Mouse (Mus musculus) myocyte (in vitro differentiated cells): Measurements from ENCODE around the gene Tmco1.
"Not testable (repeated sequence)": the region's sequence is repeated elsewhere in the genome, so short reads cannot be mapped to it uniquely, and the experiment has no call there.

Experiments
- CEBPB ChIP-seq: IDR thresholded peaks from 2 replicates; pipeline ENCODE4 v1.6.1; 2011; ENCODE audit warnings: mild to moderate bottlenecking, moderate library complexity; ENCODE audit not compliant: poor library complexity, insufficient read depth, severe bottlenecking
- E2F4 ChIP-seq: IDR thresholded peaks from one replicate; pipeline ENCODE4 v1.6.1; 2011; ENCODE audit warnings: mild to moderate bottlenecking, control low read depth, moderate library complexity; ENCODE audit not compliant: insufficient read depth
- MAX ChIP-seq: IDR thresholded peaks from one replicate; pipeline ENCODE4 v1.6.1; 2011; ENCODE audit warnings: low read depth, mild to moderate bottlenecking, control low read depth
- MYOD1 ChIP-seq, 3 experiments: IDR thresholded peaks; one replicate each; pipeline ENCODE4 v1.6.1; 2011; ENCODE audit warnings: control low read depth in 2 of 3, low read depth in 2 of 3, mild to moderate bottlenecking in 2 of 3, moderate library complexity in 1 of 3; ENCODE audit not compliant: insufficient read length in 2 of 3, control insufficient read depth in 1 of 3
- MYOG ChIP-seq, 3 experiments: IDR thresholded peaks; one replicate each; pipeline ENCODE4 v1.6.1; 2011; ENCODE audit warnings: control low read depth in 2 of 3, low read depth in 2 of 3, mild to moderate bottlenecking in 2 of 3; ENCODE audit not compliant: insufficient read length in 2 of 3, control insufficient read depth in 1 of 3, insufficient read depth in 1 of 3
- POLR2A ChIP-seq: IDR thresholded peaks from one replicate; pipeline ENCODE4 v1.6.1; 2011; ENCODE audit warnings: low read depth, mild to moderate bottlenecking, control low read depth, moderate library complexity; ENCODE audit not compliant: insufficient read length
- POLR2AphosphoS2 ChIP-seq: IDR thresholded peaks from one replicate; pipeline ENCODE4 v1.6.1; 2011; ENCODE audit warnings: low read depth, control low read depth; ENCODE audit not compliant: insufficient read length
- SRF ChIP-seq: IDR thresholded peaks from one replicate; pipeline ENCODE4 v1.6.1; 2011; ENCODE audit warnings: low read depth; ENCODE audit not compliant: control insufficient read depth, insufficient read length
- TCF12 ChIP-seq: IDR thresholded peaks from one replicate; pipeline ENCODE4 v1.6.1; 2011; ENCODE audit warnings: mild to moderate bottlenecking, control low read depth; ENCODE audit not compliant: poor library complexity, insufficient read depth, severe bottlenecking
- TCF3 ChIP-seq: IDR thresholded peaks from one replicate; pipeline ENCODE4 v1.6.1; 2011; ENCODE audit warnings: low read depth, control low read depth; ENCODE audit not compliant: insufficient read length
- USF1 ChIP-seq: IDR thresholded peaks from one replicate; pipeline ENCODE4 v1.6.1; 2011; ENCODE audit warnings: low read depth, mild to moderate bottlenecking, control low read depth, moderate library complexity

DNA sequence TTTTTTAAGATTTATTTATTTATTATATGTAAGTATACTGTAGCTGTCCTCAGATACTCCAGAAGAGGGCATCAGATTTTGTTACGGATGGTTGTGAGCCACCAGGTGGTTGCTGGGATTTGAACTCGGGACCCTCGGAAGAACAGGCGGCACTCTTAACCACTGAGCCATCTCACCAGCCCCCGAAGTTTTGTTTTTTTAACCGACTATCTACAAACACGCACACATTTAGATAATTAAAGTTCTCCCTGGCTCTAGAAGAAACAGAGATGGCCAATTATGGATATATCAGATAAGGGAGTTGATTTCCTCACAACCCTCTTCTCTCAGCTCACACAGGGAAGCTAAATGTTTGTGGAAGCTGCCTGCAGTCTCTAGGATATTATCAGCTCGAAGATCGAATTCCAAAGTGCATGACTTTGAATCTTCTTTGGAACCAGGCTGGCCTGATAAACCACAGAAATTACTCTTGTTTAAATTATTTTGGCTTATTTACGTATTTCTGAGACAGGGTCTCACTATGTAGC lies 37.9 kb downstream of the Tmco1 start:
- not testable (repeated sequence) for TF ChIP-seq POLR2A; CEBPB; POLR2AphosphoS2; TCF12; MYOG (IDR thresholded peaks at IDR 0.05; ENCODE audit: control insufficient read depth in 1 of 3, insufficient read depth in 1 of 3, insufficient read length in 2 of 3, low read depth in 2 of 3); USF1; MAX; E2F4; MYOD1 (IDR thresholded peaks at IDR 0.05; ENCODE audit: control insufficient read depth in 1 of 3, insufficient read length in 2 of 3, low read depth in 2 of 3); TCF3; SRF
